Mouse (Mus musculus) left cerebral cortex, postnatal 10 days (tissue): ENCODE measurements around the gene Tnfrsf13c. TPM values are rescaled to one million over a fixed set of nuclear protein-coding genes. Genes with fewer than 3 reads are reported as not detected.

Experiments used
- DNase-seq, 2 experiments: peaks; one replicate each; pipeline ENCODE4 v3.0.0; 2021 to 2022; ENCODE audit warnings: low spot score in 2 of 2, mixed read lengths in 1 of 2; ENCODE audit errors: extremely low spot score in 1 of 2
- intact Hi-C: fragments of 180-260 bp; cut with DNase I; formaldehyde crosslinking; loops from one replicate; pipeline ENCODE4 v1.15.1; 2025
- microRNA-seq: library from miRNA; unstranded; fragments of <30 nt; microRNA quantifications from one replicate; pipeline ENCODE4 v1.2.0, GENCODE M21; 2022
- total RNA-seq, 2 experiments: library from RNA; stranded (reverse); gene quantifications; 2 replicates each; pipeline ENCODE4 v1.2.3; 2021

The Tnfrsf13c gene
- total RNA-seq, 2 experiments from 2014 or later = 0.30 to 0.73 TPM

GRCm38 (mm10) chr15:82192617-82193016, 31.6 kb downstream of the Tnfrsf13c start:
- no peak for DNase-seq
- intact Hi-C loops = no loop called here

- intact Hi-C loops = no loop called here
- no peak for DNase-seq
Measured at GRCm38 (mm10) chr15:82188481-82189240, 35.5 kb downstream of the Tnfrsf13c start.

GRCm38 (mm10) chr15:82187924-82188323, 36.2 kb downstream of the Tnfrsf13c start:
- intact Hi-C loops = no loop called here
- no peak for DNase-seq

- intact Hi-C loops = no loop called here
- DNase-seq = no peak
Measured at GRCm38 (mm10) chr15:82187401-82187800, 36.8 kb downstream of the Tnfrsf13c start.

- no peak for DNase-seq
- intact Hi-C loops = no loop called here
Measured at GRCm38 (mm10) chr15:82186931-82187330, 37.2 kb downstream of the Tnfrsf13c start.

GRCm38 (mm10) chr15:82186131-82186530, 38.0 kb downstream of the Tnfrsf13c start:
- DNase-seq = no peak
- intact Hi-C loops = no loop called here

GRCm38 (mm10) chr15:82185062-82185783, 38.9 kb downstream of the Tnfrsf13c start:
- DNase-seq = no peak
- intact Hi-C loops = no loop called here

- intact Hi-C loops = no loop called here
Measured at GRCm38 (mm10) chr15:82184656-82185055, 39.5 kb downstream of the Tnfrsf13c start.

GRCm38 (mm10) chr15:82184183-82184582, 40.0 kb downstream of the Tnfrsf13c start:
- DNase-seq = no peak
- intact Hi-C loops = no loop called here

More at GRCm38 (mm10) chr15:82184656-82185055, 39.5 kb downstream of the Tnfrsf13c start:
- no peak for DNase-seq

GRCm38 (mm10) chr15:82183596-82183995, 40.6 kb downstream of the Tnfrsf13c start:
- intact Hi-C loops = no loop called here
- DNase-seq = no peak

GRCm38 (mm10) chr15:82182311-82182710, 41.9 kb downstream of the Tnfrsf13c start:
- no peak for DNase-seq
- intact Hi-C loops = no loop called here

- DNase-seq = no peak
- intact Hi-C loops = no loop called here
Measured at GRCm38 (mm10) chr15:82181131-82181530, 43.0 kb downstream of the Tnfrsf13c start.

GRCm38 (mm10) chr15:82177743-82178290, 46.4 kb downstream of the Tnfrsf13c start:
- intact Hi-C loops = no loop called here

GRCm38 (mm10) chr15:82175091-82175490, 49.1 kb downstream of the Tnfrsf13c start:
- no peak for DNase-seq
- intact Hi-C loops = no loop called here

More at GRCm38 (mm10) chr15:82177743-82178290, 46.4 kb downstream of the Tnfrsf13c start:
- no peak for DNase-seq

GRCm38 (mm10) chr15:82172648-82173047, 51.5 kb downstream of the Tnfrsf13c start:
- intact Hi-C loops = no loop called here
- no peak for DNase-seq

Small RNAs within 50 kb of the gene (microRNA-seq; reads per million reads assigned to microRNA genes)
- gene Mir33 = 42.8 reads per million, percentile 49 among the genes with 10 or more reads in this experiment

Other genes with a start within 250 kb of the Tnfrsf13c start
- not detected for gene 1700029P11Rik, start 243.8 kb downstream of the Tnfrsf13c start, total RNA-seq
- 10 to 100 TPM; 27.9 to 29.9 TPM for gene Xrcc6, start 236.5 kb downstream of the Tnfrsf13c start, total RNA-seq
- 10 to 100 TPM; 91.9 to 93.6 TPM for gene Desi1, start 190.5 kb downstream of the Tnfrsf13c start, total RNA-seq
- gene Snu13, start 176.8 kb downstream of the Tnfrsf13c start, total RNA-seq = 100 to 1,000 TPM; 101 to 109 TPM
- gene 4930407I10Rik, start 165.2 kb downstream of the Tnfrsf13c start, total RNA-seq = not detected
- under 1 TPM; 0.32 to 0.39 TPM for gene Mei1, start 154.4 kb downstream of the Tnfrsf13c start, total RNA-seq
- 10 to 100 TPM in 1 of 2 experiments, 1 to 10 TPM in 1; 7.4 to 10.2 TPM for gene Ccdc134, start 96.4 kb downstream of the Tnfrsf13c start, total RNA-seq
- 100 to 1,000 TPM; 202 to 204 TPM for gene Srebf2, start 77.2 kb downstream of the Tnfrsf13c start, total RNA-seq
- 1 to 10 TPM; 3.1 to 3.5 TPM for gene Shisa8, start 11.6 kb downstream of the Tnfrsf13c start, total RNA-seq
- gene Cenpm, start 20.4 kb upstream of the Tnfrsf13c start, total RNA-seq = 1 to 10 TPM; 4.5 to 4.8 TPM
- 10 to 100 TPM; 83.1 to 87.6 TPM for gene 1500009C09Rik, start 28.0 kb upstream of the Tnfrsf13c start, total RNA-seq
- gene Sept3, start 50.5 kb upstream of the Tnfrsf13c start, total RNA-seq = 100 to 1,000 TPM; 512 to 519 TPM
- not detected for gene Wbp2nl, start 74.6 kb upstream of the Tnfrsf13c start, total RNA-seq
- 10 to 100 TPM; 34.5 to 41.0 TPM for gene Naga, start 114.6 kb upstream of the Tnfrsf13c start, total RNA-seq
- gene Pheta2, start 114.6 kb upstream of the Tnfrsf13c start, total RNA-seq = 1 to 10 TPM in 1 of 2 experiments, under 1 TPM in 1; 0.69 to 2.4 TPM
- 100 to 1,000 TPM; 130 to 139 TPM for gene Smdt1, start 114.6 kb upstream of the Tnfrsf13c start, total RNA-seq
- gene Ndufa6, start 130.0 kb upstream of the Tnfrsf13c start, total RNA-seq = 100 to 1,000 TPM; 167 to 200 TPM
- 10 to 100 TPM; 10.7 to 11.5 TPM for gene Cyp2d22, start 155.9 kb upstream of the Tnfrsf13c start, total RNA-seq
- gene Cyp2d11, start 169.7 kb upstream of the Tnfrsf13c start, total RNA-seq = not detected
- not detected for gene Cyp2d10, start 182.8 kb upstream of the Tnfrsf13c start, total RNA-seq
- not detected for gene Cyp2d9, start 209.1 kb upstream of the Tnfrsf13c start, total RNA-seq